Mouse (Mus musculus) retina, postnatal 1 day (tissue): ENCODE data around the gene Flad1.
A peak's percentile ranks its signal among the peaks of the same experiment; 100 is the strongest.
"Not testable (repeated sequence)": the region's sequence is repeated elsewhere in the genome, so short reads cannot be mapped to it uniquely, and the experiment has no call there.

Experiments
- DNase-seq: peaks from one replicate; pipeline ENCODE4 v3.0.0-alpha.2; 2012

Flad1 gene

GRCm38 (mm10) chr3:89411490-89412393, at the start of gene Flad1:
Gene Flad1, minus strand, starts transcription at chr3:89411870.
- DNase-seq: peak; percentile 100

- DNase-seq: peak; percentile 92
These were observed 47.5 kb upstream of the Flad1 start for GRCm38 (mm10) chr3:89458965-89459807.

GRCm38 (mm10) chr3:89458372-89458964, 46.8 kb upstream of the Flad1 start:
- DNase-seq: no peak

- DNase-seq: peak; percentile 80
These were observed 45.3 kb upstream of the Flad1 start for GRCm38 (mm10) chr3:89456726-89457665.

GRCm38 (mm10) chr3:89455786-89456285, 44.2 kb upstream of the Flad1 start:
- DNase-seq: no peak

- DNase-seq: peak; percentile 44
These were observed 42.9 kb upstream of the Flad1 start, which contains the start of gene Pmvk for GRCm38 (mm10) chr3:89454401-89455177. Gene Pmvk, plus strand, starts transcription at chr3:89454541.

GRCm38 (mm10) chr3:89451916-89452315, 40.2 kb upstream of the Flad1 start:
- DNase-seq: no peak

GRCm38 (mm10) chr3:89449541-89449940, 37.9 kb upstream of the Flad1 start:
- peak; percentile 86 for DNase-seq

GRCm38 (mm10) chr3:89448720-89449537, 37.3 kb upstream of the Flad1 start:
- DNase-seq: peak; percentile 55

- DNase-seq: no peak
These were observed 29.0 kb upstream of the Flad1 start for GRCm38 (mm10) chr3:89440691-89441090.

GRCm38 (mm10) chr3:89437269-89437668, 25.6 kb upstream of the Flad1 start:
- peak; percentile 83 for DNase-seq

GRCm38 (mm10) chr3:89436176-89437113, 24.8 kb upstream of the Flad1 start, which contains the start of gene Pbxip1:
Gene Pbxip1, plus strand, starts transcription at chr3:89436706.
- DNase-seq: peak; percentile 92

GRCm38 (mm10) chr3:89435041-89435440, 23.4 kb upstream of the Flad1 start:
- peak; percentile 58 for DNase-seq

- no peak for DNase-seq
These were observed 22.9 kb upstream of the Flad1 start for GRCm38 (mm10) chr3:89434532-89434931.

- no peak for DNase-seq
These were observed 20.9 kb upstream of the Flad1 start for GRCm38 (mm10) chr3:89432606-89433005.

GRCm38 (mm10) chr3:89430171-89431159, 18.8 kb upstream of the Flad1 start, which contains the start of gene Pygo2:
Gene Pygo2, plus strand, starts transcription at chr3:89430214.
- DNase-seq: peak; percentile 97

- DNase-seq: not testable (repeated sequence)
These were observed 17.4 kb upstream of the Flad1 start for GRCm38 (mm10) chr3:89429021-89429420.
